Mouse (Mus musculus): ENCODE data around the gene D7Ertd443e. TPM values are rescaled to one million over a fixed set of nuclear protein-coding genes. Genes with fewer than 3 reads are reported as not detected.

Gene D7Ertd443e
- polyA plus RNA-seq, 1 experiment from 2014 or later = not detected

GRCm38 (mm10) chr7:134248041-134248440 is 137.4 kb downstream of the D7Ertd443e start:
- no peak overlapping the region for H3K27ac ChIP-seq (ENCODE audit: low read depth)
- no peak for ATAC-seq
- no peak overlapping the region for H3K4me2 ChIP-seq (ENCODE audit: low read depth, low read length)
- no peaks in the 10 kb centered on the region for H3K36me3 ChIP-seq (replicated peaks; ENCODE audit: insufficient read depth, low read length)
- H3K9ac ChIP-seq (replicated peaks) = no peak overlapping the region
- H3K9me3 ChIP-seq (ENCODE audit: low read length) = no peaks in the 10 kb centered on the region
- DNase-seq = no peak
- no peak for TF ChIP-seq CTCF (IDR thresholded peaks at IDR 0.05; ENCODE audit: low read depth)
- no peak for TF ChIP-seq EP300 (IDR thresholded peaks at IDR 0.05; ENCODE audit: low read depth)
- no peaks in the 10 kb centered on the region for H3K27me3 ChIP-seq (ENCODE audit: insufficient read depth, low read length)
- no peak overlapping the region for H3K4me3 ChIP-seq (ENCODE audit: low read depth, low read length)
- H3K4me1 ChIP-seq (ENCODE audit: insufficient read depth) = no peaks in the 10 kb centered on the region
- 79% methylated on average over 2 of the region's 2 CpGs for WGBS (ENCODE audit: insufficient replicate concordance)

- H3K4me3 ChIP-seq (ENCODE audit: low read depth, low read length) = no peak overlapping the region
- no peak for TF ChIP-seq EP300 (IDR thresholded peaks at IDR 0.05; ENCODE audit: low read depth)
- TF ChIP-seq CTCF (IDR thresholded peaks at IDR 0.05; ENCODE audit: low read depth) = no peak
- no peaks in the 10 kb centered on the region for H3K9me3 ChIP-seq (ENCODE audit: low read length)
- H3K27ac ChIP-seq (ENCODE audit: low read depth) = no peak overlapping the region
- no peaks in the 10 kb centered on the region for H3K27me3 ChIP-seq (ENCODE audit: insufficient read depth, low read length)
- H3K4me1 ChIP-seq (ENCODE audit: insufficient read depth) = no peaks in the 10 kb centered on the region
- DNase-seq (no peak), ATAC-seq (no peak)
- no peaks in the 10 kb centered on the region for H3K36me3 ChIP-seq (replicated peaks; ENCODE audit: insufficient read depth, low read length)
- WGBS (ENCODE audit: insufficient replicate concordance) = 55% methylated on average over 5 of the region's 5 CpGs
- H3K4me2 ChIP-seq (ENCODE audit: low read depth, low read length) = no peak overlapping the region
- no peak overlapping the region for H3K9ac ChIP-seq (replicated peaks)
Measured at GRCm38 (mm10) chr7:134246624-134247023, 138.8 kb downstream of the D7Ertd443e start.

GRCm38 (mm10) chr7:134242773-134243172 is 142.7 kb downstream of the D7Ertd443e start:
- no peaks in the 10 kb centered on the region for H3K27me3 ChIP-seq (ENCODE audit: insufficient read depth, low read length)
- H3K4me3 ChIP-seq (ENCODE audit: low read depth, low read length) = no peak overlapping the region
- no peak for ATAC-seq
- no peaks in the 10 kb centered on the region for H3K9me3 ChIP-seq (ENCODE audit: low read length)
- no peaks in the 10 kb centered on the region for H3K36me3 ChIP-seq (replicated peaks; ENCODE audit: insufficient read depth, low read length)
- no peak overlapping the region for H3K4me2 ChIP-seq (ENCODE audit: low read depth, low read length)
- no peak for DNase-seq
- 67% methylated on average over 1 of the region's 1 CpGs for WGBS (ENCODE audit: insufficient replicate concordance)
- TF ChIP-seq CTCF (IDR thresholded peaks at IDR 0.05; ENCODE audit: low read depth) = no peak
- no peak for TF ChIP-seq EP300 (IDR thresholded peaks at IDR 0.05; ENCODE audit: low read depth)
- H3K4me1 ChIP-seq (ENCODE audit: insufficient read depth) = no peaks in the 10 kb centered on the region
- H3K9ac ChIP-seq (replicated peaks) = no peak overlapping the region
- H3K27ac ChIP-seq (ENCODE audit: low read depth) = no peak overlapping the region

- ATAC-seq (no peak), DNase-seq (no peak)
- H3K27me3 ChIP-seq (ENCODE audit: insufficient read depth, low read length) = no peaks in the 10 kb centered on the region
- no peaks in the 10 kb centered on the region for H3K36me3 ChIP-seq (replicated peaks; ENCODE audit: insufficient read depth, low read length)
- no peaks in the 10 kb centered on the region for H3K4me1 ChIP-seq (ENCODE audit: insufficient read depth)
- H3K4me3 ChIP-seq (ENCODE audit: low read depth, low read length) = no peak overlapping the region
- no peak overlapping the region for H3K4me2 ChIP-seq (ENCODE audit: low read depth, low read length)
- H3K9me3 ChIP-seq (ENCODE audit: low read length) = no peaks in the 10 kb centered on the region
- no peak overlapping the region for H3K27ac ChIP-seq (ENCODE audit: low read depth)
- 81% methylated on average over 4 of the region's 4 CpGs for WGBS (ENCODE audit: insufficient replicate concordance)
- TF ChIP-seq EP300 (IDR thresholded peaks at IDR 0.05; ENCODE audit: low read depth) = no peak
- no peak for TF ChIP-seq CTCF (IDR thresholded peaks at IDR 0.05; ENCODE audit: low read depth)
- no peak overlapping the region for H3K9ac ChIP-seq (replicated peaks)
Measured at GRCm38 (mm10) chr7:134241212-134241611, 144.2 kb downstream of the D7Ertd443e start.

- Histone ChIP-seq H3K9ac (replicated peaks) (no peak overlapping the region), H3K27me3 (ENCODE audit: insufficient read depth, low read length) (no peaks in the 10 kb centered on the region), H3K27ac (ENCODE audit: low read depth) (no peak overlapping the region), H3K4me3 (ENCODE audit: low read depth, low read length) (no peak overlapping the region), H3K9me3 (ENCODE audit: low read length) (no peaks in the 10 kb centered on the region), H3K4me2 (ENCODE audit: low read depth, low read length) (no peak overlapping the region), H3K4me1 (ENCODE audit: insufficient read depth) (no peaks in the 10 kb centered on the region), H3K36me3 (replicated peaks; ENCODE audit: insufficient read depth, low read length) (no peaks in the 10 kb centered on the region)
- no peak for TF ChIP-seq EP300 (IDR thresholded peaks at IDR 0.05; ENCODE audit: low read depth)
- no peak for TF ChIP-seq CTCF (IDR thresholded peaks at IDR 0.05; ENCODE audit: low read depth)
- ATAC-seq (no peak), DNase-seq (no peak)
- 70% methylated on average over 1 of the region's 1 CpGs for WGBS (ENCODE audit: insufficient replicate concordance)
Measured at GRCm38 (mm10) chr7:134240579-134240978, 144.9 kb downstream of the D7Ertd443e start.

GRCm38 (mm10) chr7:134238863-134239262 is 146.6 kb downstream of the D7Ertd443e start:
- H3K9ac ChIP-seq (replicated peaks) = no peak overlapping the region
- H3K36me3 ChIP-seq (replicated peaks; ENCODE audit: insufficient read depth, low read length) = no peaks in the 10 kb centered on the region
- H3K4me1 ChIP-seq (ENCODE audit: insufficient read depth) = no peaks in the 10 kb centered on the region
- WGBS (ENCODE audit: insufficient replicate concordance) = 85% methylated on average over 3 of the region's 3 CpGs
- H3K9me3 ChIP-seq (ENCODE audit: low read length) = no peaks in the 10 kb centered on the region
- DNase-seq (no peak), ATAC-seq (no peak)
- H3K27me3 ChIP-seq (ENCODE audit: insufficient read depth, low read length) = no peaks in the 10 kb centered on the region
- H3K27ac ChIP-seq (ENCODE audit: low read depth) = no peak overlapping the region
- TF ChIP-seq CTCF (IDR thresholded peaks at IDR 0.05; ENCODE audit: low read depth) = no peak
- no peak for TF ChIP-seq EP300 (IDR thresholded peaks at IDR 0.05; ENCODE audit: low read depth)
- no peak overlapping the region for H3K4me2 ChIP-seq (ENCODE audit: low read depth, low read length)
- H3K4me3 ChIP-seq (ENCODE audit: low read depth, low read length) = no peak overlapping the region

- no peak overlapping the region for H3K4me2 ChIP-seq (ENCODE audit: low read depth, low read length)
- TF ChIP-seq CTCF (IDR thresholded peaks at IDR 0.05; ENCODE audit: low read depth) (no peak), EP300 (IDR thresholded peaks at IDR 0.05; ENCODE audit: low read depth) (no peak)
- no peaks in the 10 kb centered on the region for H3K9me3 ChIP-seq (ENCODE audit: low read length)
- no peak for DNase-seq
- 71% methylated on average over 2 of the region's 2 CpGs for WGBS (ENCODE audit: insufficient replicate concordance)
- no peak overlapping the region for H3K9ac ChIP-seq (replicated peaks)
- no peaks in the 10 kb centered on the region for H3K27me3 ChIP-seq (ENCODE audit: insufficient read depth, low read length)
- no peak overlapping the region for H3K27ac ChIP-seq (ENCODE audit: low read depth)
- no peaks in the 10 kb centered on the region for H3K36me3 ChIP-seq (replicated peaks; ENCODE audit: insufficient read depth, low read length)
- ATAC-seq = no peak
- no peak overlapping the region for H3K4me3 ChIP-seq (ENCODE audit: low read depth, low read length)
- no peaks in the 10 kb centered on the region for H3K4me1 ChIP-seq (ENCODE audit: insufficient read depth)
Measured at GRCm38 (mm10) chr7:134237356-134237755, 148.1 kb downstream of the D7Ertd443e start.

Measured in liver, postnatal 0 days (tissue).